Mouse (Mus musculus): ENCODE measurements around the gene Usp29. TPM values are rescaled to one million over a fixed set of nuclear protein-coding genes. Genes with fewer than 3 reads are reported as not detected.
A peak's percentile ranks its signal among the peaks of the same experiment; 100 is the strongest.

Usp29 gene
- polyA plus RNA-seq, 1 experiment from 2014 or later, result 9.3 TPM

DNA sequence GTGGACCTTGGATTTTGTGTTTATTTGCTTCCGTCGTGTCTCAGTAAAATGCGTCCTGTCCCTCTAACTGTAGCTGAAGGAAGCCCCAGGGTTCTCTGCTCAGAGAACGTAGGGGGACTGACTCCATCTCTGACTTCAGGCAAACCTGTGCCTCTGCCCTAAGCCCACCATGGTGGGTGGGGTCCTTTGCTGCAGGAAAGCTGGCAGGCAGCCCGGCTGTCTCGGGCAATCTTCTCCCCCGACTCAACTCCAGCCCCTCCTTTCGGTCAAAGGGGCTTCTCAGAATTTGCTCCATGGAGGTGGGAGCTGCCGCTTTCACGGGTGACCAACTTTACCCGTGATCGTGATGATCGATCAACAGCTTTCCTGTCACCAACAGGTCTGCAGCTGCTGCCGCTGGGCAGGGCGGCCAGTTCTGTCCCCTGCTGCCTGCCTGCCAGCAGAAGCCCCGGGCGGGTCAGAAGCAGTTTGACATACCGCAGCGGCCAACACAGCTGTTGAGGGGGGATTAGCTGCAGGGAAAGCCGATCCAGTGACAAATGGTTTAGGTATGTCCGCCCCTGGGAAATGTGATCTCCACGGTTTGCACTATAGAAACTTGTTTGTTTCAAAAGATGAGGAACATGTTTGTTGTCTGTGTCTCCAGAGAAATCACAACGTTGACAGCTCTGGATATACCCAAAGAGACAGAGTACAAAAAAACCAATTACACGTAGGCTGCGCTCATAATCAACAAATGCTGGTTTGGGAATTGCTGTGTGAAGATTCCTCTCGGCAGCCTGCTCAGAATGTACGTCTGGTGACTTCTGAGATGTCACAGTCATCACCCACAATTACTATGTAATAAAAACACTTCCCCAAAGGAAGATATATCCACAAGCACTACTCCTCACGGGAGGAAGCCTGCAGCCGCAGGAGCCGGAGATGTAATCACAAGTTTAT lies 183.3 kb downstream of the Usp29 start:
- peak overlapping the region; percentile 72 for H3K27ac ChIP-seq (ENCODE audit: low read depth, low read length)
- no peaks in the 10 kb centered on the region for H3K9me3 ChIP-seq (ENCODE audit: control insufficient read depth, low read length)
- H3K27me3 ChIP-seq (ENCODE audit: control insufficient read depth, insufficient read depth, low read length), result no peaks in the 10 kb centered on the region
- 5% methylated on average over 30 of the region's 30 CpGs for WGBS
- H3K4me2 ChIP-seq (replicated peaks; ENCODE audit: low read depth, low read length), result peak overlapping the region; percentile 48
- no peaks in the 10 kb centered on the region for H3K36me3 ChIP-seq (ENCODE audit: control insufficient read depth, insufficient read depth, low read length)
- ATAC-seq (ENCODE audit: low FRiP score, low TSS enrichment), result peak; percentile 81
- H3K4me1 ChIP-seq (ENCODE audit: control insufficient read depth, insufficient read depth, low read length), result peaks cover 27% of the 10 kb centered on the region
- peak overlapping the region; percentile 28; the same call in 1 of the 2 replicates for H3K9ac ChIP-seq (ENCODE audit: low read depth, low read length)
- peak overlapping the region; percentile 17 for H3K4me3 ChIP-seq (ENCODE audit: low read length)

DNA sequence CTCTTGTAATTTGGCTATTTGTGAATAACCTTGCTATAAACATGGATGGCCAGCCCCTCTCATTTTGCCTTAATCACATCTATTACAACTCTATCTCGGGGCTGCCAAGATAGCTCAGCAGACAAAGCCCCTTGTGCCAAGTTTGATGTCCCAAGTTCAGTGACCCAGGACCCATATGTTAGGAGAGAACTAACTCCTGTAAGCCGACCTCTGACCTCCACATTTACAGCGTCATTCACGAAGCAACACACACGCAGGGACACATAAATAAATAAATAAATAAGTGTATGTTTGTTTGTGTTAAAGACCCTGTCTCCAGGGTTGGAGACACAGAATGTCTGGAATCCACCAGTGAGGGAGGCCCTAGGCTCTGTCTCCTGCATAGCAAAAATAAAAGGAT lies 186.7 kb downstream of the Usp29 start:
- Histone ChIP-seq H3K27ac (ENCODE audit: low read depth, low read length) (no peak overlapping the region), H3K9ac (ENCODE audit: low read depth, low read length) (no peak overlapping the region), H3K9me3 (ENCODE audit: control insufficient read depth, low read length) (no peaks in the 10 kb centered on the region), H3K4me1 (ENCODE audit: control insufficient read depth, insufficient read depth, low read length) (peaks cover 27% of the 10 kb centered on the region), H3K36me3 (ENCODE audit: control insufficient read depth, insufficient read depth, low read length) (no peaks in the 10 kb centered on the region), H3K4me3 (ENCODE audit: low read length) (no peak overlapping the region), H3K27me3 (ENCODE audit: control insufficient read depth, insufficient read depth, low read length) (no peaks in the 10 kb centered on the region), H3K4me2 (replicated peaks; ENCODE audit: low read depth, low read length) (no peak overlapping the region)
- no peak for ATAC-seq (ENCODE audit: low FRiP score, low TSS enrichment)
- 28% methylated on average over 5 of the region's 5 CpGs for WGBS

DNA sequence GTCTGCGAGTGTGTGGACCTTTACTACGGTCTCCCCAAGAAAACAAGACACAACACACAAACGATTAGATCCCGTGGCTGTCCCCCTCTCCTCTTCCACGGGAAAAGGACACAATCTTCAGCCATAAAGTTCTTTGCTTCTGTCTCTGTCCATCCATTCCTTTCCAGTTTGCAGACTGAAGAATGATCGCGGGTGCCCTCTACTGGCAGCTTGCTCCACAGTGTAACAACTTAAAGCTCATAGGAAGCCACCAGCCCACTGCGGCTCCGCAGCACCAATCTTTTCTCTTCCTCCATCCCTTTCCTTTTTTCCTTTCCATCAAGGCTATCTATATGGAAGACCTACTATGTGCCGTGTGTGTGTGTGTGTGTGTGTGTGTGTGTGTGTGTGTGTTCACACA lies 187.9 kb downstream of the Usp29 start:
- H3K9me3 ChIP-seq (ENCODE audit: control insufficient read depth, low read length), result no peaks in the 10 kb centered on the region
- H3K9ac ChIP-seq (ENCODE audit: low read depth, low read length), result no peak overlapping the region
- no peak overlapping the region for H3K4me3 ChIP-seq (ENCODE audit: low read length)
- ATAC-seq (ENCODE audit: low FRiP score, low TSS enrichment), result peak; percentile 63; the same call in 1 of the 2 replicates
- no peaks in the 10 kb centered on the region for H3K27me3 ChIP-seq (ENCODE audit: control insufficient read depth, insufficient read depth, low read length)
- H3K4me1 ChIP-seq (ENCODE audit: control insufficient read depth, insufficient read depth, low read length), result peaks cover 21% of the 10 kb centered on the region
- 6% methylated on average over 10 of the region's 10 CpGs for WGBS
- no peak overlapping the region for H3K4me2 ChIP-seq (replicated peaks; ENCODE audit: low read depth, low read length)
- no peak overlapping the region for H3K27ac ChIP-seq (ENCODE audit: low read depth, low read length)
- no peaks in the 10 kb centered on the region for H3K36me3 ChIP-seq (ENCODE audit: control insufficient read depth, insufficient read depth, low read length)

DNA sequence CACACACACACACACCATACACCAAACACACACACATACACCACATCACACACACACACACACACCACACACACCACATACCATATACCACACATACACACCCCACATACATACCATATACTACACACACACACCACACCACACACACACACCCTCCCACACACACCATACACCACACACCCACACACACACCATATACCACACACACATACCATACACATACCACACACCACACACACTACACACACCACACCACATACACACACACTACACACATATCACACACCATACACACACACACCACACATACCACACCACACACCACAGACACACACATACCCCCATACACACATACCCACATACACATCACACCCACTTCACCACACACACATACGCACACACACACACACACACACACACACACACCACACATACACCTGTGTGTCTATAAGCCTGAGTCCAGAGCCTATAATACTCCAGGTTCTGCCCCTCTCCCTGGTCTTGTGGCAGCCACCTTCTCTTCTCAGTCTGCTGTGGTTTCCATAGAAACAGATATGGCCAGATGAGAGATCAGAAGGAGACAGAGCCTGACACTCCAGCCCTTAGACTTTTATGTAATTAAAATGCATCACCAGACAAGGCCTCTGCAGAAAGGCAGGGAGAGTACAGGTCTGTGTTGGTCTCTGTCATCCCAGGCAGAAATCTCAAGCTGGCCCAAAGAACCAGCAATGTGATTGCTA lies 188.9 kb downstream of the Usp29 start:
- peak; percentile 11; the same call in 1 of the 2 replicates for ATAC-seq (ENCODE audit: low FRiP score, low TSS enrichment)
- H3K27me3 ChIP-seq (ENCODE audit: control insufficient read depth, insufficient read depth, low read length), result no peaks in the 10 kb centered on the region

DNA sequence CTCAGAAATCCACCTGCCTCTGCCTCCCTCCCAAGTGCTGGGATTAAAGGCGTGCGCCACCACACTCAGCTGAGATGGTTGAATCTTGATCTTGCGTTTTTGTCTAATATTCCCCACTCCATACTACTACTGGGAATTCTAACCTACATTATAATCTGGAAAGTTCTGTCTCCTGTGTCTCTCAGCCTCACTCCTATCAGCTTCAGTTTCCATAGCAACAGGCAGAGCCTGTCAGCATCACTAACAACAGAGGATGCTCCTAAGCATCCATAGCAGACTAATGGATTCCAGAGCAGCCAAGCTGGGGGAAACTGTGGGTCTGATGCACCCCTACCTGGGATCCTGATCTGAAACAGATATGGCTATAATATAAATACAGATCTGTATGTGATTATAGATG lies 193.1 kb downstream of the Usp29 start:
- Histone ChIP-seq H3K27ac (ENCODE audit: low read depth, low read length) (no peak overlapping the region), H3K9ac (ENCODE audit: low read depth, low read length) (no peak overlapping the region), H3K4me1 (ENCODE audit: control insufficient read depth, insufficient read depth, low read length) (no peaks in the 10 kb centered on the region), H3K27me3 (ENCODE audit: control insufficient read depth, insufficient read depth, low read length) (no peaks in the 10 kb centered on the region), H3K4me2 (replicated peaks; ENCODE audit: low read depth, low read length) (no peak overlapping the region), H3K9me3 (ENCODE audit: control insufficient read depth, low read length) (no peaks in the 10 kb centered on the region), H3K4me3 (ENCODE audit: low read length) (no peak overlapping the region), H3K36me3 (ENCODE audit: control insufficient read depth, insufficient read depth, low read length) (no peaks in the 10 kb centered on the region)
- no peak for ATAC-seq (ENCODE audit: low FRiP score, low TSS enrichment)
- 90% methylated on average over 3 of the region's 3 CpGs for WGBS

More for the DNA sequence above, 188.9 kb downstream of the Usp29 start:
- 85% methylated on average over 1 of the region's 1 CpGs for WGBS
- no peak overlapping the region for H3K4me2 ChIP-seq (replicated peaks; ENCODE audit: low read depth, low read length)
- no peaks in the 10 kb centered on the region for H3K9me3 ChIP-seq (ENCODE audit: control insufficient read depth, low read length)
- H3K27ac ChIP-seq (ENCODE audit: low read depth, low read length), result no peak overlapping the region
- no peaks in the 10 kb centered on the region for H3K36me3 ChIP-seq (ENCODE audit: control insufficient read depth, insufficient read depth, low read length)
- peaks cover 14% of the 10 kb centered on the region for H3K4me1 ChIP-seq (ENCODE audit: control insufficient read depth, insufficient read depth, low read length)
- H3K4me3 ChIP-seq (ENCODE audit: low read length), result no peak overlapping the region
- H3K9ac ChIP-seq (ENCODE audit: low read depth, low read length), result no peak overlapping the region

DNA sequence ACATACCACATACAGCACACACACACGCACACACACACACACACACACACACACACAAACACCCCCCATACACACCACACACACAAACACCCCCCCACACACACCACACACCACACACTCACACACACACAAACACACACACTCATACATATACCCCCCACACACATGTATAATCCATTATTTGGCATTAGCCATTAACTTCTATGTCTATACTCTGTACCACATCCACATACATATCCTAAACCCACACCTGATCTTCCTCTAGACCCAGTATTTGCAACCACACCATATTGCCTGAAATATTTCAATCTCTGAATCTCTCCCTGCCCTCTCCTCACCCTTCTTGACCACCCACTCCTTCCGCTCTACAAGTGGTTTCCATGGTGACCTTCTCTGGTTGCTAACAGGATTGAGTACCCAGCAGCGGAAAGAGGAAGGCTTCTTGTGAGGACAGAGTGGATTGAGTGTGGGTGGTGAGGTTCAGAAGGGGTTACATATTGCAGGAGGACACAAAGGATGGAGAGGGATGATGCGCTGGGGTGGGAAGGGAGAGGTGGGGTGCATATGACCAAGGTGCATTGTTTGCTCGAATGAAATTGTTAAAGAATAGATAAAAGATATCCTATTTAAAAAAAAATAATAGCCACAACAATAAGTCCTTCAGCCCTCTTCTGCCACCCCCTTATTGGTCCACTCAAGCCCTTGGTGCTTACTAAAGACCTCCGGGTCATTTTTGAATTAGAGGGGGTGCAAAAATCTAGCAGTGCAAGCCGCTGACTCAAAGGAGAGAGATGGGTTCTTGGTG lies 195.8 kb downstream of the Usp29 start:
- Histone ChIP-seq H3K4me1 (ENCODE audit: control insufficient read depth, insufficient read depth, low read length) (no peaks in the 10 kb centered on the region), H3K27ac (ENCODE audit: low read depth, low read length) (no peak overlapping the region), H3K9ac (ENCODE audit: low read depth, low read length) (no peak overlapping the region), H3K27me3 (ENCODE audit: control insufficient read depth, insufficient read depth, low read length) (no peaks in the 10 kb centered on the region), H3K36me3 (ENCODE audit: control insufficient read depth, insufficient read depth, low read length) (no peaks in the 10 kb centered on the region), H3K4me3 (ENCODE audit: low read length) (no peak overlapping the region), H3K4me2 (replicated peaks; ENCODE audit: low read depth, low read length) (no peak overlapping the region), H3K9me3 (ENCODE audit: control insufficient read depth, low read length) (no peaks in the 10 kb centered on the region)
- no peak for ATAC-seq (ENCODE audit: low FRiP score, low TSS enrichment)
- WGBS, result 77% methylated on average over 7 of the region's 7 CpGs

DNA sequence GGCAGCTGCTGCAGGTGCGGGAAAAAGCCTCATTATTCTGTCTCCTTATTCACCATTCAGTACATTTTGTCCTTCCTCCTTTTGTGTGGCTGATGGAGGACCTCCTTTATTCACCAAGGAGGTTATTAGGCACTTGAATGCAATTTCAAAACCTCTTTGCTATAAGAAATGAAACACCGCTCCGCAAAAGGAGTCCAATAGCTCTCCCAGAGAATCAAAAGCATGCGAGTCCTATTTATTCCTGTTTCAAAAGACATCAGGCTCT lies 196.3 kb downstream of the Usp29 start:
- H3K9ac ChIP-seq (ENCODE audit: low read depth, low read length), result no peak overlapping the region
- H3K4me3 ChIP-seq (ENCODE audit: low read length), result no peak overlapping the region
- H3K4me2 ChIP-seq (replicated peaks; ENCODE audit: low read depth, low read length), result no peak overlapping the region
- no peaks in the 10 kb centered on the region for H3K4me1 ChIP-seq (ENCODE audit: control insufficient read depth, insufficient read depth, low read length)
- H3K36me3 ChIP-seq (ENCODE audit: control insufficient read depth, insufficient read depth, low read length), result no peaks in the 10 kb centered on the region
- no peak for ATAC-seq (ENCODE audit: low FRiP score, low TSS enrichment)
- H3K27ac ChIP-seq (ENCODE audit: low read depth, low read length), result no peak overlapping the region
- no peaks in the 10 kb centered on the region for H3K27me3 ChIP-seq (ENCODE audit: control insufficient read depth, insufficient read depth, low read length)
- no peaks in the 10 kb centered on the region for H3K9me3 ChIP-seq (ENCODE audit: control insufficient read depth, low read length)
- WGBS, result 90% methylated on average over 4 of the region's 4 CpGs

DNA sequence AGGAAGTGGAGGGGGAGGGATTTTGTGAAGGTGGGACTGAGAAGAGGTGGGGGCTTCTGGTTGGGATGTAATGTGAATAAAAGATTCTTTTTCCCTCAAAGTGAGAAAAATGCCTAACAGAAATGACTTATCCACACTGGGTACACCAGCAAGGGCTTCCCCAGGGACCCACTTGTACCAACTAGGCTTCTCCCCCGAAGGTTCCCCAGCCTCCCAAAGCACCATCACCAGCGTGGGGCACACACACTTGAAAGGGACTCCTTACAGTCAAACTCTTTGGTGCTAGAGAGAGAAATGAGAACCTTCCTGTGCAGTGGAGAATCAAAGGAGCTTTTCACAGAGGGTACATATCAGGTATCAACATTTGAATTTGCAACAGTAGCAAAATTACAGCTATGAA lies 198.9 kb downstream of the Usp29 start:
- WGBS, result 66% methylated on average over 2 of the region's 2 CpGs
- H3K4me3 ChIP-seq (ENCODE audit: low read length), result no peak overlapping the region
- no peak overlapping the region for H3K9ac ChIP-seq (ENCODE audit: low read depth, low read length)
- H3K9me3 ChIP-seq (ENCODE audit: control insufficient read depth, low read length), result no peaks in the 10 kb centered on the region
- no peak overlapping the region for H3K27ac ChIP-seq (ENCODE audit: low read depth, low read length)
- no peak overlapping the region for H3K4me2 ChIP-seq (replicated peaks; ENCODE audit: low read depth, low read length)
- H3K27me3 ChIP-seq (ENCODE audit: control insufficient read depth, insufficient read depth, low read length), result no peaks in the 10 kb centered on the region
- no peaks in the 10 kb centered on the region for H3K36me3 ChIP-seq (ENCODE audit: control insufficient read depth, insufficient read depth, low read length)
- H3K4me1 ChIP-seq (ENCODE audit: control insufficient read depth, insufficient read depth, low read length), result 0 out of 2 replicates have a peak, but pooled peaks cover 4% of the 10 kb centered on the region
- ATAC-seq (ENCODE audit: low FRiP score, low TSS enrichment), result no peak
